Mouse (Mus musculus) cerebellum, adult 11 months (tissue): ENCODE measurements around the gene Gm20855.
"Not testable (repeated sequence)": the region's sequence is repeated elsewhere in the genome, so short reads cannot be mapped to it uniquely, and the experiment has no call there.

Experiments
- DNase-seq: peaks from one replicate; pipeline ENCODE4 v3.0.0; 2022

Gm20855 gene

GRCm38 (mm10) chrY:35131733-35132132, at the start of gene Gm20855:
TSS of gene Gm20855 (minus strand) at chrY:35131833.
- DNase-seq: not testable (repeated sequence)
